Comparison of ENCODE assay signal across 8 mouse cellular contexts in genomic region chr5:65157412-65158381, GRCm38 (mm10). TPM values are rescaled to one million over a fixed set of nuclear protein-coding genes. Genes with fewer than 3 reads are reported as not detected.
DNase-seq lines count a peak whose midpoint lies in the region; ATAC-seq and TF ChIP-seq lines count a peak whose summit lies in the region.
"Had no signal": no experiment of that assay in that cellular context is flagged by ENCODE, and none has a peak within 500 bp of the region (broad histone marks: within the 10 kb centered on the region; RNA-seq: fewer than 3 reads in every experiment).

No protein-coding gene starts in this region.

- H3K27me3 ChIP-seq in heart, postnatal 0 days (ENCODE audit: control insufficient read depth, insufficient read depth, low read length) = no peaks in the 10 kb centered on the region
- H3K27me3 ChIP-seq in liver, embryonic 11.5 days (replicated peaks; ENCODE audit: control insufficient read depth, insufficient read depth, low read length) = no peaks in the 10 kb centered on the region
- H3K27me3 ChIP-seq: midbrain, embryonic 12.5 days had no signal

- peaks cover 18% of the 10 kb centered on the region for H3K36me3 ChIP-seq in heart, postnatal 0 days (replicated peaks; ENCODE audit: control insufficient read depth, insufficient read depth, low read length)
- peaks cover 2% of the 10 kb centered on the region; the same call in 1 of the 2 replicates for H3K36me3 ChIP-seq in liver, embryonic 11.5 days (ENCODE audit: control insufficient read depth, insufficient read depth, low read length)

- DNase-seq in ZHBTc4 (ENCODE audit: low read depth, low spot score) = peak; percentile 68
- DNase-seq in adrenal gland, postnatal 14 days = peak; percentile 70
- DNase-seq in heart, postnatal 0 days (ENCODE audit: low spot score) = peak; percentile 77
- no peak for DNase-seq in liver, embryonic 11.5 days (ENCODE audit: low spot score)
- DNase-seq in MN1 (ENCODE audit: low spot score) = no peak
- no peak for DNase-seq in cerebellum, postnatal 4 days (ENCODE audit: low spot score in 2 of 2)

- peak; percentile 93 for ATAC-seq in heart, postnatal 0 days (ENCODE audit: insufficient read depth, low read depth)
- ATAC-seq in liver, embryonic 11.5 days (replicated peaks; ENCODE audit: low FRiP score) = 0 out of 2 replicates have a peak, but pooled peaks have one; percentile 29
- ATAC-seq in monocyte, adult 5-6 weeks (replicated peaks; ENCODE audit: insufficient number of reproducible peaks, low FRiP score, low TSS enrichment, poor library complexity, severe bottlenecking) = no peak

- H3K4me1 ChIP-seq in heart, postnatal 0 days (ENCODE audit: control insufficient read depth, insufficient read depth) = no peaks in the 10 kb centered on the region
- H3K4me1 ChIP-seq in liver, embryonic 11.5 days (replicated peaks; ENCODE audit: control insufficient read depth, insufficient read depth, low read length) = no peaks in the 10 kb centered on the region
- H3K4me1 ChIP-seq: midbrain, embryonic 12.5 days had no signal

- H3K9ac ChIP-seq in heart, postnatal 0 days (replicated peaks; ENCODE audit: low read depth, low read length) = 0 out of 2 replicates have a peak overlapping the region, but pooled peaks have one; percentile 35
- no peak overlapping the region for H3K9ac ChIP-seq in liver, embryonic 11.5 days (ENCODE audit: low read depth, low read length)
- H3K9ac ChIP-seq: midbrain, embryonic 12.5 days had no signal

- H3K27ac ChIP-seq in heart, postnatal 0 days (ENCODE audit: low read depth) = peak overlapping the region; percentile 78
- H3K27ac ChIP-seq in liver, embryonic 11.5 days (ENCODE audit: low read depth, low read length) = 0 out of 2 replicates have a peak overlapping the region, but pooled peaks have one; percentile 44
- H3K27ac ChIP-seq: midbrain, embryonic 12.5 days had no signal

- peak; percentile 64 for TF ChIP-seq CTCF in heart, postnatal 0 days (IDR thresholded peaks at IDR 0.05; ENCODE audit: low read depth)

- peak; percentile 93 for TF ChIP-seq EP300 in heart, postnatal 0 days (IDR thresholded peaks at IDR 0.05; ENCODE audit: low read depth)

- H3K9me3 ChIP-seq in heart, postnatal 0 days (replicated peaks; ENCODE audit: control insufficient read depth, low read length) = no peaks in the 10 kb centered on the region
- H3K9me3 ChIP-seq in liver, embryonic 11.5 days (ENCODE audit: control insufficient read depth, low read length) = no peaks in the 10 kb centered on the region
- H3K9me3 ChIP-seq: midbrain, embryonic 12.5 days had no signal

- H3K4me2 ChIP-seq in heart, postnatal 0 days (ENCODE audit: low read depth, low read length) = peak overlapping the region; percentile 15; the same call in 1 of the 2 replicates
- H3K4me2 ChIP-seq in liver, embryonic 11.5 days = no peak overlapping the region
- H3K4me2 ChIP-seq: midbrain, embryonic 12.5 days had no signal

- WGBS in heart, postnatal 0 days = 66% methylated on average over 22 of the region's 22 CpGs
- WGBS in liver, embryonic 11.5 days = 66% methylated on average over 22 of the region's 22 CpGs

- H3K4me3 ChIP-seq in heart, postnatal 0 days (ENCODE audit: low read depth, low read length) = no peak overlapping the region
- H3K4me3 ChIP-seq in liver, embryonic 11.5 days (ENCODE audit: low read depth, low read length) = no peak overlapping the region
- H3K4me3 ChIP-seq: midbrain, embryonic 12.5 days had no signal

RNA-seq across cellular contexts. Expression of gene Wdr19, which starts 41.8 kb away (rescaled TPM):
- total RNA-seq in adrenal gland, postnatal 14 days (2021) = 8.3 and 9.0 TPM in 2 replicates
- total RNA-seq in heart, postnatal 0 days (2014; rRNA removed; ENCODE audit: low replicate concordance) = 1.9 and 3.9 TPM in 2 replicates
- polyA plus RNA-seq in heart, postnatal 0 days (2015; fragmentation: Nextera tagmentation; extraction: Ambion mirVana) = 2.0 and 2.3 TPM in 2 replicates
- polyA plus RNA-seq in liver, embryonic 11.5 days (2014; fragmentation: Nextera tagmentation; extraction: Ambion mirVana) = 4.9 and 5.8 TPM in 2 replicates
- 0.29 to 3.3 TPM (median 1.1 TPM) in 3 replicates for total RNA-seq in monocyte, adult 5-6 weeks (2017)

RNA-seq across cellular contexts. Expression of gene Klhl5, which starts 50.4 kb away (rescaled TPM):
- 46.2 and 53.2 TPM in 2 replicates for total RNA-seq in adrenal gland, postnatal 14 days (2021)
- 7.9 and 10.0 TPM in 2 replicates for total RNA-seq in heart, postnatal 0 days (2014; rRNA removed; ENCODE audit: low replicate concordance)
- 9.7 and 10.1 TPM in 2 replicates for polyA plus RNA-seq in heart, postnatal 0 days (2015; fragmentation: Nextera tagmentation; extraction: Ambion mirVana)
- 10.0 and 10.7 TPM in 2 replicates for polyA plus RNA-seq in liver, embryonic 11.5 days (2014; fragmentation: Nextera tagmentation; extraction: Ambion mirVana)
- total RNA-seq in monocyte, adult 5-6 weeks (2017) = 73.5 to 108 TPM (median 98.7 TPM) in 3 replicates

Comparison
In these comparisons a context has a peak if more than half of its experiments do, and no peak if none do; other contexts are left out.
1. DNase-seq: peak in ZHBTc4 (single experiment), adrenal gland, postnatal 14 days (single experiment) and heart, postnatal 0 days (single experiment); none in liver, embryonic 11.5 days (single experiment), MN1 (single experiment) and cerebellum, postnatal 4 days (0 of 2).